Mouse (Mus musculus) mesoderm, embryonic 11.5 days (tissue): ENCODE results near the gene Olfr1411.
A peak's percentile ranks its signal among the peaks of the same experiment; 100 is the strongest.

Experiments used
- DNase-seq: peaks from one replicate; pipeline ENCODE4 v3.0.0-alpha.2; 2012; ENCODE audit warnings: low read depth, low spot score

The Olfr1411 gene

GRCm38 (mm10) chr1:92638736-92639135 is 44.5 kb downstream of the Olfr1411 start:
- no peak for DNase-seq

- no peak for DNase-seq
Observed at GRCm38 (mm10) chr1:92640393-92640792, 46.2 kb downstream of the Olfr1411 start.

- peak; percentile 93 for DNase-seq
Observed at GRCm38 (mm10) chr1:92641514-92642272, 47.5 kb downstream of the Olfr1411 start, which contains the start of gene Cops9. Gene Cops9 (minus strand): TSS chr1:92641985.

GRCm38 (mm10) chr1:92643691-92644090 is 49.5 kb downstream of the Olfr1411 start:
- no peak for DNase-seq

GRCm38 (mm10) chr1:92644916-92645315 is 50.7 kb downstream of the Olfr1411 start:
- no peak for DNase-seq

- no peak for DNase-seq
Observed at GRCm38 (mm10) chr1:92646111-92646510, 51.9 kb downstream of the Olfr1411 start.

GRCm38 (mm10) chr1:92646601-92647000 is 52.4 kb downstream of the Olfr1411 start:
- DNase-seq: no peak

- DNase-seq: no peak
Observed at GRCm38 (mm10) chr1:92647026-92647425, 52.8 kb downstream of the Olfr1411 start.
